Mouse (Mus musculus) spleen, postnatal 14 days (tissue): Measurements from ENCODE around the gene Ubxn1.
"Not testable (repeated sequence)": the region's sequence is repeated elsewhere in the genome, so short reads cannot be mapped to it uniquely, and the experiment has no call there.

Source experiments
- DNase-seq, 2 experiments: peaks; one replicate each; pipeline ENCODE4 v3.0.0; 2021 to 2022; ENCODE audit warnings: low spot score in 2 of 2

The Ubxn1 gene

GRCm38 (mm10) chr19:8871267-8872186, at the start of gene Ubxn1:
TSS of gene Ubxn1 (plus strand) at chr19:8871496.
- DNase-seq: peak; percentile 87 to 90

- no peak for DNase-seq
Measured at GRCm38 (mm10) chr19:8822696-8823095, 48.6 kb upstream of the Ubxn1 start.

GRCm38 (mm10) chr19:8829660-8830059, 41.6 kb upstream of the Ubxn1 start, which contains the start of gene AC129217.1:
TSS of gene AC129217.1 (plus strand) at chr19:8829773.
- DNase-seq: no peak

GRCm38 (mm10) chr19:8830664-8831063, 40.6 kb upstream of the Ubxn1 start:
- no peak for DNase-seq

GRCm38 (mm10) chr19:8831262-8831661, 40.0 kb upstream of the Ubxn1 start:
- DNase-seq: no peak

GRCm38 (mm10) chr19:8832971-8833370, 38.3 kb upstream of the Ubxn1 start:
- no peak for DNase-seq

- DNase-seq: not testable (repeated sequence)
Measured at GRCm38 (mm10) chr19:8836327-8836726, 35.0 kb upstream of the Ubxn1 start.

GRCm38 (mm10) chr19:8837251-8837791, 34.0 kb upstream of the Ubxn1 start, which contains the start of gene Bscl2:
TSS of gene Bscl2 (plus strand) at chr19:8837467.
- peak; percentile 68 to 77 for DNase-seq

GRCm38 (mm10) chr19:8838041-8838730, 33.1 kb upstream of the Ubxn1 start:
- DNase-seq: no peak

- no peak for DNase-seq
Measured at GRCm38 (mm10) chr19:8839103-8839907, 32.0 kb upstream of the Ubxn1 start, which contains the start of gene Gng3. TSS of gene Gng3 (minus strand) at chr19:8839194.

- DNase-seq: peak; percentile 58 to 70
Measured at GRCm38 (mm10) chr19:8839908-8840791, 31.1 kb upstream of the Ubxn1 start.

GRCm38 (mm10) chr19:8841012-8841411, 30.3 kb upstream of the Ubxn1 start:
- no peak for DNase-seq

GRCm38 (mm10) chr19:8842961-8843360, 28.3 kb upstream of the Ubxn1 start:
- no peak for DNase-seq

- DNase-seq: peak; percentile 51 to 75
Measured at GRCm38 (mm10) chr19:8844371-8845129, 26.7 kb upstream of the Ubxn1 start.

- DNase-seq: no peak
Measured at GRCm38 (mm10) chr19:8848356-8848755, 22.9 kb upstream of the Ubxn1 start.

GRCm38 (mm10) chr19:8850402-8850901, 20.8 kb upstream of the Ubxn1 start, which contains the start of gene Lrrn4cl:
TSS of gene Lrrn4cl (plus strand) at chr19:8850768.
- no peak for DNase-seq

GRCm38 (mm10) chr19:8851639-8852038, 19.7 kb upstream of the Ubxn1 start:
- DNase-seq: no peak

- no peak for DNase-seq
Measured at GRCm38 (mm10) chr19:8852236-8852928, 18.9 kb upstream of the Ubxn1 start.

GRCm38 (mm10) chr19:8853117-8853516, 18.2 kb upstream of the Ubxn1 start:
- no peak for DNase-seq
